Mouse (Mus musculus) limb, embryonic 15.5 days (tissue): ENCODE results near the gene Emc9. TPM values are rescaled to one million over a fixed set of nuclear protein-coding genes. Genes with fewer than 3 reads are reported as not detected.

Source experiments
- ATAC-seq: fragments of 200-750 bp; cut with Nextera tagmentation; 2 replicates; pipeline ENCODE4 v1.8.0; 2017; ENCODE audit warnings: low read depth, moderate TSS enrichment; ENCODE audit not compliant: insufficient number of reproducible peaks, low FRiP score, low TSS enrichment
- H3K27ac ChIP-seq: fragments of 300-500 bp; sonication (generic); 2 replicates; pipeline ENCODE4 v1.5.1; 2015; ENCODE audit warnings: moderate library complexity, mild to moderate bottlenecking, inconsistent platforms
- H3K27me3 ChIP-seq: fragments of 300-500 bp; sonication (generic); 2 replicates; pipeline ENCODE4 v1.6.1; 2015; ENCODE audit warnings: inconsistent platforms
- H3K36me3 ChIP-seq: fragments of 300-500 bp; sonication (generic); 2 replicates; pipeline ENCODE4 v1.6.1; 2015; ENCODE audit warnings: inconsistent platforms
- H3K4me1 ChIP-seq: fragments of 300-500 bp; sonication (generic); 2 replicates; pipeline ENCODE4 v1.6.1; 2015; ENCODE audit warnings: inconsistent platforms
- H3K4me2 ChIP-seq: fragments of 300-500 bp; sonication (generic); 2 replicates; pipeline ENCODE4 v1.6.1; 2015; ENCODE audit warnings: mild to moderate bottlenecking, inconsistent platforms
- H3K4me3 ChIP-seq: fragments of 300-500 bp; sonication (generic); 2 replicates; pipeline ENCODE4 v1.5.1; 2015; ENCODE audit warnings: mild to moderate bottlenecking, inconsistent platforms
- H3K9ac ChIP-seq: fragments of 300-500 bp; sonication (generic); 2 replicates; pipeline ENCODE4 v1.6.1; 2015; ENCODE audit warnings: inconsistent platforms
- H3K9me3 ChIP-seq: fragments of 300-500 bp; sonication (generic); 2 replicates; pipeline ENCODE4 v1.6.1; 2016; ENCODE audit warnings: inconsistent platforms
- WGBS: fragments of 180-500 bp; shearing (Covaris S2); methylation state at CpG from one replicate; pipeline ENCODE4 v1.1.7; 2015; 5-methylcytosine and 5-hydroxymethylcytosine counted together
- polyA plus RNA-seq: library from polyadenylated mRNA; unstranded; fragments of >200 nt; fragmentation: Nextera tagmentation; extraction: Ambion mirVana; gene quantifications from 2 replicates; pipeline ENCODE4 v1.2.1, GENCODE M21; 2015

The Emc9 gene
- polyA plus RNA-seq, 1 experiment from 2014 or later, result 12.6 TPM

DNA sequence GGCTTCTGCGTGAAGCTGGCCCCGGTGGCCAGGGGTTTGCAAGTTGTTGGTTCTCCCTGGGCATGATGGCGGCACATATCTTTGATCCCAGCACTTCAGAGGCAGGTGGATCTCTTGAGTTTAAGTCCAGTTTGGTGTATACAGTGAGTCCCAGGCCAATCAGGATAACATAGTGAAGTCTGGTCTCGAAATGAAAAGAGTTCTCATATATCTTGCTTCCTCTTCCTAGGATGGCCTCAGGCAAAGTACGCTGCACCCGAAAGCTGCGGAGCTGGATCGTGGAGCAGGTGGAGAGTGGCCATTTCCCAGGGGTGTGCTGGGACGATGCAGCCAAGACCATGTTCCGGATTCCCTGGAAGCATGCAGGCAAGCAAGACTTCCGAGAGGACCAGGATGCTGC, 19.7 kb upstream of the Emc9 start:
- Histone ChIP-seq H3K4me1 (peaks cover 22% of the 10 kb centered on the region), H3K27me3 (no peaks in the 10 kb centered on the region), H3K36me3 (peaks cover 78% of the 10 kb centered on the region), H3K27ac (no peak overlapping the region), H3K4me2 (peak overlapping the region; percentile 60; the same call in 1 of the 2 replicates), H3K4me3 (0 out of 2 replicates have a peak overlapping the region, but pooled peaks have one; percentile 43), H3K9ac (no peak overlapping the region), H3K9me3 (no peaks in the 10 kb centered on the region)
- ATAC-seq, result no peak
- 78% methylated on average over 11 of the region's 11 CpGs for WGBS

DNA sequence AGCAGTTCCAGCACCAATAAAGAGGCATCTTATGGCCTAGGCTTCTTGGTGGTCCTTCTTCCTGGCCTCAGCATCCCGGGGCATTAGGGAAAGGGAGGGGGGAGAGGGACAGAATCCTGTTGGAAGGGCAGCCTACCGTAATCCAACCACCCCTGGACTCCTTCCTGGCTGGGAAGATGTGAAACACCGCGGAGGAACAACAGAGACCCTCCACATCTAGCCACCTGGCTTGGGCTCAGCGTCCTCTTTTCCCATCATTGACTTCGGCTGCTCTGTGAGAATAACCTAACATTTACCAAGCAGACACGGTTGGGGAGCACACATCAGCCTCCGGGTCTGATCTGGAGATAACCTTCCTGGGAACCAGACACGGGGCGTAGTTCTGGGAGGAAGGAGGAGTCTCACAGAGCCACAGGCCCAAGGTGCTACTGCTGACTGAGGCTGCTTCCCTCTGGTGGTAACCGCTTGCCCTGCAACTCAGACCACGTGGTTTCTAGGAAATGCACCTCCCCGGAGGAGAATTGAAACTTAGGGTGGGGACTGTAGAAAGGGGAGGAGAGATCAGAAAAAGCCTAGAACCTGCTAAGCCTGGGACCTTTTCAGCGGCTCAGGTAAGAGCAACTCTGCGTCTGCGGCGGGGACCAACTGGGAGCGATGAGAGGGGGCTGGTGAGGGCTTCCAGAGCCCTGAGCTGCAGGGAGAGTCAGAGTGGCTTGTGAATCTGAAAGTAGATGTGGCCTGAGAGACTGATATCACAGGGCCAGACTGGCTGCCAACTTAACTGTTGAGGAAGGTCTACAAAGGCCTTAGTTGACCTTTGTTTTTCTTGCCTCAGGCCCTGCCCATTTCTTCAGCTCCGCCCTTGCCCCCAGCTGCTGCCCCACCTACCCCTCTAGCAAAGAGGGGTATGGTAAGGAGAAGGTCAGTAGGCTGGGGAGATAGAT, 18.8 kb upstream of the Emc9 start:
- H3K4me2 ChIP-seq, result peak overlapping the region; percentile 60
- H3K27ac ChIP-seq, result peak overlapping the region; percentile 83
- no peaks in the 10 kb centered on the region for H3K27me3 ChIP-seq
- peaks cover 22% of the 10 kb centered on the region for H3K4me1 ChIP-seq
- H3K9ac ChIP-seq, result peak overlapping the region; percentile 52; the same call in 1 of the 2 replicates
- peak; percentile 82 for ATAC-seq
- H3K4me3 ChIP-seq, result peak overlapping the region; percentile 43
- H3K36me3 ChIP-seq, result peaks cover 78% of the 10 kb centered on the region
- no peaks in the 10 kb centered on the region for H3K9me3 ChIP-seq
- 15% methylated on average over 19 of the region's 19 CpGs for WGBS

DNA sequence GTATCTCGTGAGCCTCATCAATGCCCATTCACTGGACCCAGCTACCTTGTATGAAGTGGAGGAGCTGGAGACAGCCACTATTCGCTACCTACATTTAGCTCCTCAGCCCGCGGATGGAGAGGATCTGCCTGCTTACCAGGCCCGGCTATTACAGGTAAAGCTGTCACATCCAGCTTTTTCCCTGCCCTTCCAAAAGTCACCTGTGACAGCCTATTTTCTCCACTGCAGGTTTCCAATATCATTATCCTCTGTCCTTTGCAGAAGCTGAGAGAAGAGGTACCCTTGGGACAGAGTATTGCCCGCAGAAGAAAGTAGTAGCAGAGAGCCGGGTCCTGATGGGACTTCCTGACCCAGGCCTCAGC, 18.1 kb upstream of the Emc9 start, which contains the start of gene Irf9:
Gene Irf9 (plus strand): TSS at position 301 of the 362 bp plus-strand sequence.
- Histone ChIP-seq H3K27ac (peak within 1 kb of the TSS; percentile 83), H3K4me1 (peaks cover 22% of the 10 kb centered on the region), H3K9me3 (no peaks in the 10 kb centered on the region), H3K9ac (peak within 1 kb of the TSS; percentile 52; the same call in 1 of the 2 replicates), H3K36me3 (peaks cover 78% of the 10 kb centered on the region), H3K4me2 (peak within 1 kb of the TSS; percentile 60), H3K27me3 (no peaks in the 10 kb centered on the region), H3K4me3 (peak within 1 kb of the TSS; percentile 43)
- no peak for ATAC-seq
- WGBS, result 84% methylated on average over 7 of the region's 7 CpGs

DNA sequence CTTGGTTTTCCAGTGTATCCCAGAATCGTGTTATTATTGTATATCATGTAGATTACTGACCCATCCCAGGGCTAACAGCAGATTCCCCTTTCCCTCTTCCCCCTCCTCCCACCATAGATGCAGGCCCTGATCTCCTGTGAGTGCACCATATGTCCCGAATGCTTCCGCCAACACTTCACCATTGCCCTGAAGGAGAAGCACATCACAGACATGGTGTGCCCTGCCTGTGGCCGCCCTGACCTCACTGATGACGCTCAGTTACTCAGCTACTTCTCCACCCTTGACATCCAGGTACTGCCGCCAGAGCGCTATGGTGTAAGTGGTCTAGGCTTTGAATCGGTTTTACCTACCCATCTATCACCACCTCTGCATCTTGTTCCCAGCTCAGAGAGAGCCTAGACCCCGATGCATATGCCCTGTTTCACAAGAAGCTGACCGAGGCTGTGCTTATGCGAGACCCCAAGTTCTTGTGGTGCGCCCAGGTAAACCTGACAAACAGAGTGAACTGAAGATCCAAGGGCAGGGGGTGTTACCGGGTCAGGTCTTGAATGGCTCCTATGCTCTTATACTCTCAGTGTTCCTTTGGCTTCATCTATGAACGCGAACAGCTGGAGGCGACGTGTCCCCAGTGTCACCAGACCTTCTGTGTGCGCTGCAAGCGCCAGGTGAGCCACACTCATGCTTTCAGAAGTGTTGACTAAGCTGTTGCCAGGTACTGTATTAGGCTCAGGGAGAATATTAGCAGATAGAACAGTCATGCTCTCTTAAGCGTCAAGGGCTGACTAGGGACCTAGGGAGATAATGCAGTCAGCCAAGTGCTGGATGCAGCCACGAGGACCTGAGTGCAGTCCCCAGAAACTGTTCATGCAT, 13.7 kb upstream of the Emc9 start:
- WGBS, result 92% methylated on average over 21 of the region's 21 CpGs
- no peaks in the 10 kb centered on the region for H3K9me3 ChIP-seq
- no peak overlapping the region for H3K9ac ChIP-seq
- H3K4me1 ChIP-seq, result peaks cover 10% of the 10 kb centered on the region; the same call in 1 of the 2 replicates
- no peaks in the 10 kb centered on the region for H3K27me3 ChIP-seq
- no peak overlapping the region for H3K4me2 ChIP-seq
- no peak for ATAC-seq
- no peak overlapping the region for H3K4me3 ChIP-seq
- H3K36me3 ChIP-seq, result peaks cover 87% of the 10 kb centered on the region
- H3K27ac ChIP-seq, result no peak overlapping the region

DNA sequence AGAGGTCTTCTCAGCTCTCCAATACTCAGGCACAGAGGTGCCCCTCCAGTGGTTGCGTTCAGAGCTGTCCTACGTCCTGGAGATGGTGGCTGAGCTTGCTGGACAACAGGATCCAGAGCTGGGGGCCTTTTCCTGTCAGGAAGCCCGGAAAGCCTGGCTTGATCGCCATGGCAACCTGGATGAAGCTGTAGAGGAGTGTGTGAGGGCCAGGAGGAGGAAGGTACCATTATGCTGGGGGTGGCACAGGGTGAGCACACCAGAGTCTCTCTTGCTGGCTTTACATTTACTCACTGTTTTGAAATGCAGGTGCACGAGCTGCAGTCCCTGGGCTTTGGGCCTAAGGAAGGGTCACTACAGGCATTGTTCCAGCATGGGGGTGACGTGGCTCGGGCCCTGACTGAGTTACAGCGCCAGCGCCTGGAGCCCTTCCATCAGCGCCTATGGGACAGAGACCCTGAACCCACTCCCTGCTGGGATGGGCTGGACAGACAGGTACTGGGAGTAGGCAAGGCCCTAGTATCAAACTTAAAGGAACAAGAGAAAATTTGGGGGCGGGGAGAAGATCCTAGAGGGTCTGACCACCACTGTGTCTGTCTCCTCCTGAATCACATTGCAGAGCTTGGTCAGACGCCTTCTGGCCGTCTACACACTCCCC, 11.1 kb upstream of the Emc9 start:
- no peaks in the 10 kb centered on the region for H3K27me3 ChIP-seq
- no peaks in the 10 kb centered on the region for H3K9me3 ChIP-seq
- peaks cover 18% of the 10 kb centered on the region for H3K4me1 ChIP-seq
- ATAC-seq, result no peak
- H3K4me2 ChIP-seq, result no peak overlapping the region
- no peak overlapping the region for H3K9ac ChIP-seq
- whole genome bisulfite sequencing, result 84% methylated on average over 13 of the region's 13 CpGs
- H3K4me3 ChIP-seq, result no peak overlapping the region
- no peak overlapping the region for H3K27ac ChIP-seq
- H3K36me3 ChIP-seq, result peaks cover 68% of the 10 kb centered on the region

DNA sequence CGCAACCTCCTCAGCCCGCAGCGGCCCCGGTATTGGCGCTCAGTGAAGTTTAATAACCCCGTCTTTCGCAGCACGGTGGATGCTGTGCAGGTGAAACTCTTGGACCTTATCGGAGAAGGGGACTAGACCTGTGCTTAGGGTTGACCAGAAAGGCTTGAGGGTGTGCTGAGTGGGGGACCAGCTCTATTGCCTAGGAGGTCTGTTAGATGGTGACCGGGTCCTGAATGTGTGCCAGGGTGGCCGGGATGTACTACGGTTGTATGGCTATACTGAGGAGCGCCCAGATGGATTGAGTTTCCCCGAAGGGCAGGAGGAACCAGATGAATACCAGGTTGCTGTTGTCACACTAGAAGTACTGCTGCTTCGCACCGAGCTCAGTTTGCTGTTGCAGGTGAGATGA, 7.1 kb upstream of the Emc9 start:
- peaks cover 28% of the 10 kb centered on the region for H3K4me1 ChIP-seq
- no peaks in the 10 kb centered on the region for H3K9me3 ChIP-seq
- H3K9ac ChIP-seq, result peak overlapping the region; percentile 68
- H3K4me3 ChIP-seq, result peak overlapping the region; percentile 79
- peaks cover 52% of the 10 kb centered on the region for H3K36me3 ChIP-seq
- WGBS, result 2% methylated on average over 16 of the region's 16 CpGs
- peak overlapping the region; percentile 97 for H3K27ac ChIP-seq
- H3K27me3 ChIP-seq, result no peaks in the 10 kb centered on the region
- H3K4me2 ChIP-seq, result peak overlapping the region; percentile 88
- no peak for ATAC-seq

DNA sequence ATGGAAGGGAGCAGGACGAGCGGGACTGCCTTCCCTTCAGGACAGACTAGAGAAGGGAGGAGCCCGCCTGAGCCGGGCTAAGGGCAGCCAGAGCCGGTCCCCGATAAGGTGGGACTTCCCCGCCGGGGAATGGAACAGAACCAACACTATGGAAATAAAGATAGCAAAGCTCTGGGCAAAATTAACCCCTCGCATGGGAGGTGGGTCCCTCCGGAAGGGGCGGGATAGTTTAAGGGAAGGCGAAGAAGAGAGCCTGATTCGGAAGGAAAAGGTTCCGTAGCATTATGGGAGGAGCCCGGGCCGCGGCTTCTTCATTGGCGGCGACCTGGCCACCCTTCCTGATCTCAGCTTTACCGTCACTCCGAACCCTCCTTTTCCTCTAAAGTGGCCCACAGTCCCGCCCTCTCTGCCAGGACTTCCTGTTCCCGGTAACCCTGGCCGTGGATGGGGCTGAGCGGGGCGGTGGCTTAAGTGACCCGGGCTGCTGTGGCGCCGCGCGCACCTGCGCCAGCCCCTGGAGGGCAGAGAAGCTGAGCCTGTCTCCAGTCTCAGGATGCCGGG, 6.3 kb upstream of the Emc9 start, which contains the start of gene Rnf31:
Gene Rnf31 (plus strand): TSS at position 378 of the 561 bp plus-strand sequence.
- peak within 1 kb of the TSS; percentile 68 for H3K9ac ChIP-seq
- H3K27me3 ChIP-seq, result no peaks in the 10 kb centered on the region
- no peaks in the 10 kb centered on the region for H3K9me3 ChIP-seq
- H3K4me1 ChIP-seq, result peaks cover 28% of the 10 kb centered on the region
- peak within 1 kb of the TSS; percentile 79 for H3K4me3 ChIP-seq
- H3K4me2 ChIP-seq, result peak within 1 kb of the TSS; percentile 88
- H3K27ac ChIP-seq, result peak within 1 kb of the TSS; percentile 97
- under 1% methylated on average over 33 of the region's 33 CpGs for WGBS
- H3K36me3 ChIP-seq, result peaks cover 48% of the 10 kb centered on the region
- ATAC-seq, result peak; percentile 89

DNA sequence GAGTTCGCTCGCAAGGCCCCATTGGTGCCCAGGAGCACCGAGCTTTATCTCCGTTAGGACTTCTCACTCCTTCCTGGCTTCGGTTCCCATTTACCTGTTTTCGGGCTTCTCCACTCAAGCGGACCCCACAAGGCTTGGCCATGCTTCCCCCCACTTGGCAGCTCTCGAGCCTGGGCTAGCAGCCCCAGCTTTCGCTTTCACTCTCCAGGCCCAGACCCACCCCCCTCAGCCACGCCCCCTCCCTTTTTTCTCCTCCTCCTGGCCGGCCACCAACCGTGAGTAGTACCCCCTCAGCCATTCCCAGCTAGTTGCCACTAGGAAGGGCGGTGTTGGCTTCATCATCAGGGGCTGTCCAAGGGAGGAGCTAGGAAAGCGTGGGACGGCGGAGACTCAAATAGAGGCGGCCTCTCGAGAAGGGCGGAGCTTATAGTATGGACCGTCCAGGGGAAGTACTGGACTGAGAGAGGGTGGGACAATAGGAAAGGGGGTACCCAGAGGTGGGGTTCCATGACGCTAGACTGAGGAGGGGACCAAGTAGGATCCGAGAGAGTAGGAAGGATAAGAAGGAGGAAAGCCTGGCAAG, 5.7 kb upstream of the Emc9 start, which contains the start of gene Psme2:
Gene Psme2 (minus strand): TSS at position 366 of the 583 bp plus-strand sequence.
- no peaks in the 10 kb centered on the region for H3K9me3 ChIP-seq
- H3K36me3 ChIP-seq, result peaks cover 42% of the 10 kb centered on the region
- H3K27me3 ChIP-seq, result no peaks in the 10 kb centered on the region
- H3K27ac ChIP-seq, result peak within 1 kb of the TSS; percentile 97
- H3K4me2 ChIP-seq, result peak within 1 kb of the TSS; percentile 88
- WGBS, result under 1% methylated on average over 22 of the region's 22 CpGs
- H3K4me3 ChIP-seq, result peak within 1 kb of the TSS; percentile 79
- ATAC-seq, result peak; percentile 94
- H3K9ac ChIP-seq, result peak within 1 kb of the TSS; percentile 68
- peaks cover 28% of the 10 kb centered on the region for H3K4me1 ChIP-seq

DNA sequence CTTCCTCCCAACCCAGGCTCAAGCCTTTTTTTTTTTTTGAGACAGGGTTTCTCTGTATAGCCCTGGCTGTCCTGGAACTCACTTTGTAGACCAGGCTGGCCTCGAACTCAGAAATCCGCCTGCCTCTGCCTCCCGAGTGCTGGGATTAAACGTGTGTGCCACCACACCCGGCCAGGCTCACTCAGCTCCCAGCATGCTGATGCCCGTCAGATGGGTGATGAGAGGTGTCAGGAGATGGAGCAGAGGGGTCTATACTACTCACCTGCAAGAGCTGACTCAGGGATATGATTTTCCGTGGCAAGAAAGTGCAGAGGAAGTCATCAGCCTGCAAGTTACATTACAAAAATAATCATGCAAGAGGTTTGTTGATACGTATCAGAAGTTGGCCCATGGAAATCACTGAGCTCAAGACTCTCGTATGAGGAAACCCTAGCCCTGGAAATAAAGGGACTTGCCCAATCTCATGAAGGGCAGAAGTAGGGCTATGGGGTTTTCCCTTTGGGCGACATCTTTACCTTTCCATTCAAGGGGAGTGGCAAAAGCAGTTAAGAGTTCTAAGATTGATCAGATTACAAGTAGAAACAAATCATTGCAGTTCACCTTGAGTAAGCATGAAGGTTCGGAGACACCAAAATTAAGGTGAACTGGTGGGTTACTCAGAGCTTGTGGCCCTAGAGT, 4.8 kb upstream of the Emc9 start:
- no peak for ATAC-seq
- Histone ChIP-seq H3K4me2 (peak overlapping the region; percentile 88), H3K9ac (peak overlapping the region; percentile 51; the same call in 1 of the 2 replicates), H3K36me3 (peaks cover 33% of the 10 kb centered on the region), H3K27me3 (no peaks in the 10 kb centered on the region), H3K27ac (peak overlapping the region; percentile 97), H3K4me3 (peak overlapping the region; percentile 79), H3K4me1 (peaks cover 37% of the 10 kb centered on the region), H3K9me3 (no peaks in the 10 kb centered on the region)
- WGBS, result 77% methylated on average over 11 of the region's 11 CpGs

DNA sequence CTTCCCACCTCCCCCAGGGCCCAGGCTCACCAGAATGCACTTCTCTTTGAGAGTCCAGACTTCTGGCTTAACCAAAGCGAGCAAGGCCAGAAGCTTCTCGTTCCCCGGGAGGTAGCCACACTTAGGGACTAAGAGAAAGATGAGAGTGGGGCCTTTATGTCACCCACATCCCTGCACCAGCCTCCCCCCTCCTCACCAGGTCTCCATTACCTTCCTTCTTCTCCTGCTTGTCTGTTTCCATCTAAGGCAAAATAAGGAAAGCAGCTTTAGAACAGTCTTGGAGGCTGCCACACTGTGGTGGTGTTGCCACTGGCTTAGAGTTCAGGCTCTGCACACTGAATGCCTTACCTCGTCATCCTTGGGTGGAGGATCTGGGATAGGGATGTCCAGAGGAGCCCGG, 4.2 kb upstream of the Emc9 start:
- peaks cover 26% of the 10 kb centered on the region for H3K36me3 ChIP-seq
- H3K27me3 ChIP-seq, result no peaks in the 10 kb centered on the region
- no peak overlapping the region for H3K4me3 ChIP-seq
- no peak overlapping the region for H3K4me2 ChIP-seq
- H3K27ac ChIP-seq, result no peak overlapping the region
- peaks cover 41% of the 10 kb centered on the region for H3K4me1 ChIP-seq
- no peak overlapping the region for H3K9ac ChIP-seq
- H3K9me3 ChIP-seq, result no peaks in the 10 kb centered on the region
- WGBS, result 94% methylated on average over 5 of the region's 5 CpGs
- no peak for ATAC-seq
